Comparison of ENCODE assay signal across 8 mouse cellular contexts in genomic region chr5:135008671-135009589, GRCm38 (mm10). TPM values are rescaled to one million over a fixed set of nuclear protein-coding genes. Genes with fewer than 3 reads are reported as not detected.
DNase-seq lines count a peak whose midpoint lies in the region; ATAC-seq lines count a peak whose summit lies in the region.

Abhd11 (plus strand) TSS chr5:135009152.

- no peaks in the 10 kb centered on the region for H3K9me3 ChIP-seq in lung, embryonic 16.5 days (ENCODE audit: control insufficient read depth, low read length)

- ATAC-seq in hematopoietic stem cell, adult 5-6 weeks (replicated peaks in 1 of 2; ENCODE audit: insufficient read depth in 1 of 2, low FRiP score in 2 of 2, low TSS enrichment in 1 of 2, low read depth in 1 of 2, poor library complexity in 2 of 2, severe bottlenecking in 2 of 2) = peak; percentile 79 to 80
- peak; percentile 84 for ATAC-seq in lung, embryonic 16.5 days (ENCODE audit: low read depth)

- H3K4me2 ChIP-seq in lung, embryonic 16.5 days (ENCODE audit: low read depth, low read length) = peak within 1 kb of the TSS; percentile 73

- peak within 1 kb of the TSS; percentile 99 for H3K27ac ChIP-seq in lung, embryonic 16.5 days (ENCODE audit: low read length)

- peak within 1 kb of the TSS; percentile 68 for H3K4me3 ChIP-seq in lung, embryonic 16.5 days (ENCODE audit: low read length)

- WGBS in lung, embryonic 16.5 days = under 1% methylated on average over 52 of the region's 52 CpGs

- H3K27me3 ChIP-seq in lung, embryonic 16.5 days (ENCODE audit: control insufficient read depth, insufficient read depth, low read depth, low read length) = no peaks in the 10 kb centered on the region

- H3K36me3 ChIP-seq in lung, embryonic 16.5 days (ENCODE audit: control insufficient read depth, insufficient read depth, low read length) = no peaks in the 10 kb centered on the region

- H3K4me1 ChIP-seq in lung, embryonic 16.5 days (replicated peaks; ENCODE audit: control insufficient read depth, insufficient read depth, low read length) = peaks cover 22% of the 10 kb centered on the region

- peak; percentile 100 for DNase-seq in MEL-GATA-1-ER (ENCODE audit: extremely low read depth, low read depth)
- DNase-seq in cerebellum, adult 8-10 months = peak; percentile 96
- peak; percentile 100 for DNase-seq in forelimb bud, embryonic 11.5 days (ENCODE audit: low read depth, low spot score)
- peak; percentile 96 for DNase-seq in layer of hippocampus, adult 9-10 months (ENCODE audit: low spot score)
- peak; percentile 79 for DNase-seq in ovary, postnatal 10 days (ENCODE audit: low spot score)
- peak; percentile 97 to 99 for DNase-seq in thymus, postnatal 10 days (ENCODE audit: low spot score in 2 of 2)

- peak within 1 kb of the TSS; percentile 73 for H3K9ac ChIP-seq in lung, embryonic 16.5 days (ENCODE audit: low read length)

RNA-seq across cellular contexts. Expression of gene Abhd11, which starts in this region (rescaled TPM):
- total RNA-seq in hematopoietic stem cell, adult 5-6 weeks (2017) = 27.1 and 41.0 TPM in 2 replicates
- polyA plus RNA-seq in lung, embryonic 16.5 days (2015; fragmentation: Nextera tagmentation; extraction: Ambion mirVana) = 73.3 and 73.4 TPM in 2 replicates

Comparison
In these comparisons a context has a peak if more than half of its experiments do, and no peak if none do; other contexts are left out.
1. Peak in every context shown above with its lines: DNase-seq, ATAC-seq, H3K4me3 ChIP-seq and H3K27ac ChIP-seq.